Mouse (Mus musculus) neural tube, embryonic 11.5 days (tissue): Measurements from ENCODE around the gene Rtn2. TPM values are rescaled to one million over a fixed set of nuclear protein-coding genes. Genes with fewer than 3 reads are reported as not detected.
"Not testable (repeated sequence)": the region's sequence is repeated elsewhere in the genome, so short reads cannot be mapped to it uniquely, and the experiment has no call there.

Experiments used
- ATAC-seq: fragments of 200-750 bp; cut with Nextera tagmentation; 2 replicates; pipeline ENCODE4 v1.8.0; 2017; ENCODE audit warnings: moderate number of reproducible peaks, mild to moderate bottlenecking, moderate TSS enrichment, moderate library complexity; ENCODE audit not compliant: insufficient read depth, low FRiP score, low TSS enrichment
- DNase-seq: peaks from one replicate; pipeline ENCODE4 v3.0.0-alpha.2; 2015; ENCODE audit warnings: low spot score
- H3K27ac ChIP-seq: fragments of 300-500 bp; sonication (generic); 2 replicates; pipeline ENCODE4 v1.5.1; 2014; ENCODE audit warnings: low read depth, mild to moderate bottlenecking, low read length
- H3K27me3 ChIP-seq: fragments of 300-500 bp; sonication (generic); 2 replicates; pipeline ENCODE4 v1.6.1; 2014; ENCODE audit warnings: mild to moderate bottlenecking, low read length, mixed read lengths; ENCODE audit not compliant: control insufficient read depth, insufficient read depth
- H3K36me3 ChIP-seq: fragments of 300-500 bp; sonication (generic); 2 replicates; pipeline ENCODE4 v1.6.1; 2014; ENCODE audit warnings: mild to moderate bottlenecking, low read length, moderate library complexity, mixed read lengths; ENCODE audit not compliant: control insufficient read depth, insufficient read depth
- H3K4me1 ChIP-seq: fragments of 300-500 bp; sonication (generic); 2 replicates; pipeline ENCODE4 v1.6.1; 2014; ENCODE audit warnings: low read length, mixed read lengths; ENCODE audit not compliant: control insufficient read depth, insufficient read depth
- H3K4me2 ChIP-seq: fragments of 300-500 bp; sonication (generic); 2 replicates; pipeline ENCODE4 v1.6.1; 2014; ENCODE audit warnings: low read depth, mild to moderate bottlenecking, moderate library complexity
- H3K4me3 ChIP-seq: fragments of 300-500 bp; sonication (generic); 2 replicates; pipeline ENCODE4 v1.5.1; 2014; ENCODE audit warnings: low read depth, low read length
- H3K9ac ChIP-seq: fragments of 300-500 bp; sonication (generic); 2 replicates; pipeline ENCODE4 v1.6.1; 2014; ENCODE audit warnings: mild to moderate bottlenecking, low read length
- H3K9me3 ChIP-seq: fragments of 300-500 bp; sonication (generic); 2 replicates; pipeline ENCODE4 v1.6.1; 2016; ENCODE audit warnings: low read length; ENCODE audit not compliant: control insufficient read depth
- WGBS: fragments of 180-500 bp; shearing (Covaris S2); extraction: QIAGEN DNeasy Blood & Tissue Kit; methylation state at CpG from one replicate; pipeline ENCODE4 v1.1.7; 2014; 5-methylcytosine and 5-hydroxymethylcytosine counted together
- polyA plus RNA-seq: library from polyadenylated mRNA; unstranded; fragments of >200 nt; fragmentation: Nextera tagmentation; extraction: Ambion mirVana; gene quantifications from 2 replicates; pipeline ENCODE4 v1.2.1, GENCODE M21; 2014

The Rtn2 gene
- polyA plus RNA-seq, 1 experiment from 2014 or later = 60.2 TPM

- Histone ChIP-seq H3K4me3 (peak within 1 kb of the TSS; percentile 98), H3K9me3 (no peaks in the 10 kb centered on the region), H3K9ac (peak within 1 kb of the TSS; percentile 82), H3K27me3 (no peaks in the 10 kb centered on the region), H3K4me1 (peaks cover 17% of the 10 kb centered on the region), H3K36me3 (no peaks in the 10 kb centered on the region), H3K4me2 (peak within 1 kb of the TSS; percentile 85), H3K27ac (peak within 1 kb of the TSS; percentile 58)
- ATAC-seq = peak; percentile 48
- DNase-seq = peak; percentile 84
- under 1% methylated on average over 62 of the region's 62 CpGs for WGBS
Measured at GRCm38 (mm10) chr7:19271238-19272172, 10.9 kb upstream of the Rtn2 start, which contains the start of gene Vasp. TSS of gene Vasp (minus strand) at chr7:19271817.

- no peaks in the 10 kb centered on the region for H3K36me3 ChIP-seq
- H3K4me1 ChIP-seq = peaks cover 17% of the 10 kb centered on the region
- H3K4me3 ChIP-seq = peak overlapping the region; percentile 98
- ATAC-seq = peak; percentile 68
- peak overlapping the region; percentile 82 for H3K9ac ChIP-seq
- under 1% methylated on average over 33 of the region's 36 CpGs for WGBS
- DNase-seq = peak; percentile 79
- H3K27ac ChIP-seq = peak overlapping the region; percentile 58; the same call in 1 of the 2 replicates
- H3K4me2 ChIP-seq = peak overlapping the region; percentile 85
- H3K27me3 ChIP-seq = no peaks in the 10 kb centered on the region
- H3K9me3 ChIP-seq = no peaks in the 10 kb centered on the region
Measured at GRCm38 (mm10) chr7:19272173-19272764, 10.2 kb upstream of the Rtn2 start.

- Histone ChIP-seq H3K36me3 (no peaks in the 10 kb centered on the region), H3K4me2 (no peak overlapping the region), H3K4me3 (no peak overlapping the region), H3K9me3 (no peaks in the 10 kb centered on the region), H3K9ac (no peak overlapping the region), H3K4me1 (no peaks in the 10 kb centered on the region), H3K27me3 (peaks cover 36% of the 10 kb centered on the region), H3K27ac (no peak overlapping the region)
- ATAC-seq (no peak), DNase-seq (no peak)
- WGBS = 67% methylated on average over 4 of the region's 4 CpGs
Measured at GRCm38 (mm10) chr7:19276253-19276652, 6.2 kb upstream of the Rtn2 start.

GRCm38 (mm10) chr7:19279052-19279451 is 3.4 kb upstream of the Rtn2 start:
- Histone ChIP-seq H3K27me3 (peaks cover 37% of the 10 kb centered on the region), H3K27ac (no peak overlapping the region), H3K9ac (no peak overlapping the region), H3K4me2 (peak overlapping the region; percentile 40), H3K9me3 (no peaks in the 10 kb centered on the region), H3K4me1 (0 out of 2 replicates have a peak, but pooled peaks cover 2% of the 10 kb centered on the region), H3K4me3 (peak overlapping the region; percentile 29), H3K36me3 (no peaks in the 10 kb centered on the region)
- DNase-seq (no peak), ATAC-seq (no peak)
- 4% methylated on average over 34 of the region's 34 CpGs for WGBS

GRCm38 (mm10) chr7:19279581-19280114 is 2.8 kb upstream of the Rtn2 start, which contains the start of gene Ppm1n:
TSS of gene Ppm1n (minus strand) at chr7:19280064.
- Histone ChIP-seq H3K4me3 (peak within 1 kb of the TSS; percentile 29), H3K27ac (no peak within 1 kb of the TSS), H3K4me2 (peak within 1 kb of the TSS; percentile 40), H3K9ac (no peak within 1 kb of the TSS; the same call in 1 of the 2 replicates), H3K36me3 (no peaks in the 10 kb centered on the region), H3K4me1 (0 out of 2 replicates have a peak, but pooled peaks cover 2% of the 10 kb centered on the region), H3K9me3 (no peaks in the 10 kb centered on the region), H3K27me3 (peaks cover 37% of the 10 kb centered on the region)
- WGBS = under 1% methylated on average over 44 of the region's 46 CpGs
- DNase-seq = no peak
- no peak for ATAC-seq

- not testable (repeated sequence) for DNase-seq, ATAC-seq, H3K27ac ChIP-seq, H3K4me1 ChIP-seq, H3K4me3 ChIP-seq, H3K9me3 ChIP-seq, H3K9ac ChIP-seq, H3K36me3 ChIP-seq
- peaks cover 37% of the 10 kb centered on the region for H3K27me3 ChIP-seq
- peak overlapping the region; percentile 62 for H3K4me2 ChIP-seq
- WGBS = 37% methylated on average over 6 of the region's 6 CpGs
Measured at GRCm38 (mm10) chr7:19281680-19282304, 632 bp upstream of the Rtn2 start.

DNA sequence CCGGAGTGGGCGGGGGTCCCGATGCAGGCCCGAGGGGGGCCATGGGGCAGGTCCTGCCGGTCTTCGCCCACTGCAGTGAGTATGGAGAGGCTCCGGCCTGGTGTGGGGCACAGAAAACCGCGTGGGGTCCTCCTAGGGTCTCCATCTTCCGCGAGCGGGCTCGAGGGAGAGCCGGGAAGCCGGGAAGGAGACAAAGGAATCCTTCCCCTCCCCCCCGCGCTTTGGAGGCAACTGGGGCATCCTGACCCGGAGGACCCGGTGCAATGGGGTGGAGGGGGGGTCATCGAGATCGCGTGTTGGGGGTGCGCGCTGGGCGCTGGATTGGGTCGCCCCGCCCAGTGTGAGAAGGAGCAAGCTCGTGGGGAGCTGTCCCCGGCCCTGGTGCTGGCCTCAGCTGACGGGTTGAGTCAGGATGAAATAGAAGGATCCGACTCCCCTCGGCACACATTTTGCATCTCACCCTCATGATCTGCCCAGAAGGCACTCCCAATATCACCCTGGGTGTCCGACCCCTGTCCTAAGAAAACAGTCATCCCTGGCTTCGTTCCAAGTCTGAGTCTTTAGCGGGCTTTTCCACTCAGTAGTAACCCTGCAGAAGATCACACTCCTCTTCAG is 474 bp downstream of the Rtn2 start:
- no peaks in the 10 kb centered on the region for H3K9me3 ChIP-seq
- peaks cover 35% of the 10 kb centered on the region for H3K27me3 ChIP-seq
- ATAC-seq (peak; percentile 79), DNase-seq (peak; percentile 74)
- H3K4me1 ChIP-seq = 0 out of 2 replicates have a peak, but pooled peaks cover 2% of the 10 kb centered on the region
- peaks cover 2% of the 10 kb centered on the region; the same call in 1 of the 2 replicates for H3K36me3 ChIP-seq
- H3K4me2 ChIP-seq = peak overlapping the region; percentile 62
- peak overlapping the region; percentile 47 for H3K27ac ChIP-seq
- WGBS = under 1% methylated on average over 33 of the region's 35 CpGs
- H3K9ac ChIP-seq = peak overlapping the region; percentile 73
- H3K4me3 ChIP-seq = peak overlapping the region; percentile 51

GRCm38 (mm10) chr7:19283406-19283804 is 981 bp downstream of the Rtn2 start:
- Histone ChIP-seq H3K9me3 (no peaks in the 10 kb centered on the region), H3K36me3 (peaks cover 2% of the 10 kb centered on the region; the same call in 1 of the 2 replicates), H3K4me3 (peak overlapping the region; percentile 51), H3K27ac (no peak overlapping the region), H3K9ac (peak overlapping the region; percentile 73), H3K27me3 (peaks cover 30% of the 10 kb centered on the region), H3K4me1 (0 out of 2 replicates have a peak, but pooled peaks cover 2% of the 10 kb centered on the region), H3K4me2 (peak overlapping the region; percentile 62)
- DNase-seq (no peak), ATAC-seq (no peak)
- WGBS = 39% methylated on average over 14 of the region's 14 CpGs
